12 mouse cellular contexts compared by ENCODE assay signal in the genomic region with DNA sequence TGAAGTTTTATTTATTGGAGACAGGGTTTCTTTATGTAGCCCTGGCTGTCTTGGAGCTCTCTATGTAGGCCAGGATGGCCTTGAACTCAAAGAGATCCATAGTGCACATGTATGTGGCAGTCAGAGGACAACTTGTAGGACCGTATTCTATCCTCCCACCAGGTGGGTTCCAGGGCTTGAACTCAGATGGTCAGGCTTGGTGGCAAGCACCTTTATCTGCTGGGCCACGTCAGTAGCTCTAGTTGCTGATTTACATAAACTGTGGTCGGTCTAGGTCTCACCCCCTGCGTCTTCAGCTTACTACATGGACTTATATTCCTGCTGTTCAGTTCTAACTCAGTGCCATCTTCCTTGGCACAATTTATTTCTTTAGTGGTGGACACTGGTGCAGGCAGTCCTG. TPM values are rescaled to one million over a fixed set of nuclear protein-coding genes. Genes with fewer than 3 reads are reported as not detected.
DNase-seq lines count a peak whose midpoint lies in the region; ATAC-seq and TF ChIP-seq lines count a peak whose summit lies in the region.
"Had no signal": no experiment of that assay in that cellular context is flagged by ENCODE, and none has a peak within 500 bp of the region (broad histone marks: within the 10 kb centered on the region; RNA-seq: fewer than 3 reads in every experiment).

No protein-coding gene starts in this region.

- no peak for DNase-seq in forebrain, embryonic 14.5 days (ENCODE audit: low spot score)
- DNase-seq in forebrain, embryonic 10.5 days (ENCODE audit: extremely low spot score, low spot score) = no peak
- no peak for DNase-seq in midbrain, embryonic 11.5 days (ENCODE audit: low spot score, missing footprints)
- DNase-seq in midbrain, postnatal 0 days (ENCODE audit: low spot score) = no peak
- DNase-seq in ES-CJ7 (ENCODE audit: low read depth, low spot score) = peak; percentile 32
- no peak for DNase-seq in stomach, postnatal 0 days (ENCODE audit: low spot score)
- DNase-seq in cerebellum, adult 11 months = no peak

- no peaks in the 10 kb centered on the region for H3K27me3 ChIP-seq in forebrain, embryonic 14.5 days (replicated peaks; ENCODE audit: control insufficient read depth, insufficient read depth, low read length)
- H3K27me3 ChIP-seq in forebrain, embryonic 10.5 days (ENCODE audit: poor library complexity, severe bottlenecking) = 0 out of 2 replicates have a peak, but pooled peaks cover 3% of the 10 kb centered on the region
- no peaks in the 10 kb centered on the region for H3K27me3 ChIP-seq in midbrain, embryonic 11.5 days (ENCODE audit: control insufficient read depth, insufficient read depth, low read length)
- no peaks in the 10 kb centered on the region for H3K27me3 ChIP-seq in midbrain, postnatal 0 days (ENCODE audit: insufficient read depth, low read length)
- H3K27me3 ChIP-seq in stomach, postnatal 0 days (ENCODE audit: control insufficient read depth, insufficient read depth, low read length) = no peaks in the 10 kb centered on the region
- H3K27me3 ChIP-seq: embryonic facial prominence, embryonic 15.5 days; heart, embryonic 13.5 days; limb, embryonic 15.5 days; Patski had no signal

- no peak overlapping the region for H3K4me2 ChIP-seq in forebrain, embryonic 14.5 days (ENCODE audit: low read length)
- H3K4me2 ChIP-seq in midbrain, embryonic 11.5 days = no peak overlapping the region
- no peak overlapping the region for H3K4me2 ChIP-seq in midbrain, postnatal 0 days (ENCODE audit: low read depth, low read length, poor library complexity, severe bottlenecking)
- no peak overlapping the region for H3K4me2 ChIP-seq in stomach, postnatal 0 days (replicated peaks; ENCODE audit: low read depth)

- peak; percentile 13; the same call in 1 of the 2 replicates for ATAC-seq in forebrain, embryonic 14.5 days
- ATAC-seq in midbrain, embryonic 11.5 days (ENCODE audit: low FRiP score) = peak; percentile 24; the same call in 1 of the 2 replicates
- ATAC-seq in midbrain, postnatal 0 days (ENCODE audit: low FRiP score) = no peak
- 0 out of 2 replicates have a peak, but pooled peaks have one; percentile 10 for ATAC-seq in stomach, postnatal 0 days (ENCODE audit: low FRiP score, low TSS enrichment)

- peaks cover 5% of the 10 kb centered on the region; the same call in 1 of the 2 replicates for H3K36me3 ChIP-seq in forebrain, embryonic 14.5 days (ENCODE audit: control insufficient read depth, insufficient read depth, low read length)
- H3K36me3 ChIP-seq in forebrain, embryonic 10.5 days (replicated peaks) = peaks cover 10% of the 10 kb centered on the region; the same call in 1 of the 2 replicates
- H3K36me3 ChIP-seq in midbrain, embryonic 11.5 days (ENCODE audit: control insufficient read depth, insufficient read depth, low read length) = no peaks in the 10 kb centered on the region
- peaks cover 6% of the 10 kb centered on the region; the same call in 1 of the 2 replicates for H3K36me3 ChIP-seq in midbrain, postnatal 0 days (ENCODE audit: insufficient read depth, low read length)
- H3K36me3 ChIP-seq in stomach, postnatal 0 days (ENCODE audit: control insufficient read depth, insufficient read depth, low read length) = no peaks in the 10 kb centered on the region

- no peaks in the 10 kb centered on the region for H3K4me1 ChIP-seq in forebrain, embryonic 14.5 days (ENCODE audit: control insufficient read depth, insufficient read depth, low read length)
- H3K4me1 ChIP-seq in forebrain, embryonic 10.5 days = peaks cover 6% of the 10 kb centered on the region
- H3K4me1 ChIP-seq in midbrain, embryonic 11.5 days (ENCODE audit: control insufficient read depth, insufficient read depth, low read length) = no peaks in the 10 kb centered on the region
- H3K4me1 ChIP-seq in midbrain, postnatal 0 days (ENCODE audit: insufficient read depth, low read length) = no peaks in the 10 kb centered on the region
- no peaks in the 10 kb centered on the region for H3K4me1 ChIP-seq in stomach, postnatal 0 days (replicated peaks; ENCODE audit: control insufficient read depth, insufficient read depth)
- H3K4me1 ChIP-seq: heart, embryonic 13.5 days had no signal

- H3K27ac ChIP-seq in forebrain, embryonic 14.5 days (ENCODE audit: low read depth, low read length) = no peak overlapping the region
- no peak overlapping the region for H3K27ac ChIP-seq in forebrain, embryonic 10.5 days
- no peak overlapping the region for H3K27ac ChIP-seq in midbrain, embryonic 11.5 days (ENCODE audit: low read depth, low read length)
- no peak overlapping the region for H3K27ac ChIP-seq in midbrain, postnatal 0 days (ENCODE audit: low read depth, low read length)
- no peak overlapping the region for H3K27ac ChIP-seq in stomach, postnatal 0 days (replicated peaks)
- H3K27ac ChIP-seq: embryonic facial prominence, embryonic 15.5 days; heart, embryonic 13.5 days; limb, embryonic 15.5 days had no signal

- H3K9me3 ChIP-seq in forebrain, embryonic 14.5 days (replicated peaks; ENCODE audit: control insufficient read depth, low read length) = no peaks in the 10 kb centered on the region
- H3K9me3 ChIP-seq in forebrain, embryonic 10.5 days = no peaks in the 10 kb centered on the region
- no peaks in the 10 kb centered on the region for H3K9me3 ChIP-seq in midbrain, embryonic 11.5 days (ENCODE audit: control insufficient read depth, low read length)
- no peaks in the 10 kb centered on the region for H3K9me3 ChIP-seq in midbrain, postnatal 0 days (ENCODE audit: low read length)
- H3K9me3 ChIP-seq in stomach, postnatal 0 days (ENCODE audit: control insufficient read depth, low read length) = no peaks in the 10 kb centered on the region
- H3K9me3 ChIP-seq: embryonic facial prominence, embryonic 15.5 days; heart, embryonic 13.5 days; limb, embryonic 15.5 days had no signal

- no peak overlapping the region for H3K4me3 ChIP-seq in forebrain, embryonic 14.5 days (ENCODE audit: low read depth, low read length)
- no peak overlapping the region for H3K4me3 ChIP-seq in forebrain, embryonic 10.5 days
- no peak overlapping the region for H3K4me3 ChIP-seq in midbrain, embryonic 11.5 days (ENCODE audit: low read depth, low read length)
- no peak overlapping the region for H3K4me3 ChIP-seq in midbrain, postnatal 0 days (ENCODE audit: low read depth, low read length)
- H3K4me3 ChIP-seq in stomach, postnatal 0 days (ENCODE audit: low read depth, low read length) = no peak overlapping the region
- H3K4me3 ChIP-seq: myocyte had no signal

- TF ChIP-seq EP300 in stomach, postnatal 0 days (optimal IDR thresholded peaks at IDR 0.05) = no peak

- TF ChIP-seq CTCF in midbrain, postnatal 0 days (IDR thresholded peaks at IDR 0.05) = no peak
- TF ChIP-seq CTCF in stomach, postnatal 0 days (IDR thresholded peaks at IDR 0.05; ENCODE audit: low read depth) = no peak

- WGBS in forebrain, embryonic 14.5 days = 73% methylated on average over 4 of the region's 4 CpGs
- WGBS in forebrain, embryonic 10.5 days = 80% methylated on average over 4 of the region's 4 CpGs
- 68% methylated on average over 4 of the region's 4 CpGs for WGBS in midbrain, embryonic 11.5 days
- 79% methylated on average over 4 of the region's 4 CpGs for WGBS in midbrain, postnatal 0 days
- 80% methylated on average over 4 of the region's 4 CpGs for WGBS in stomach, postnatal 0 days

- no peak overlapping the region for H3K9ac ChIP-seq in forebrain, embryonic 14.5 days (ENCODE audit: low read length)
- H3K9ac ChIP-seq in midbrain, embryonic 11.5 days (ENCODE audit: low read length) = no peak overlapping the region
- H3K9ac ChIP-seq in midbrain, postnatal 0 days (replicated peaks; ENCODE audit: low read length, poor library complexity, severe bottlenecking) = no peak overlapping the region
- H3K9ac ChIP-seq in stomach, postnatal 0 days (ENCODE audit: low read length) = no peak overlapping the region
- H3K9ac ChIP-seq: limb, embryonic 15.5 days had no signal

RNA-seq across cellular contexts. Expression of a gene that starts 21.2 kb away (rescaled TPM):
- 29.7 and 37.1 TPM in 2 replicates for polyA plus RNA-seq in forebrain, embryonic 14.5 days (2014; fragmentation: Nextera tagmentation; extraction: Ambion mirVana)
- polyA plus RNA-seq in forebrain, embryonic 10.5 days (2016; fragmentation: Nextera tagmentation; extraction: Ambion mirVana) = 50.3 and 54.2 TPM in 2 replicates
- 53.6 and 59.1 TPM in 2 replicates for polyA plus RNA-seq in midbrain, embryonic 11.5 days (2014; fragmentation: Nextera tagmentation; extraction: Ambion mirVana)
- total RNA-seq in midbrain, postnatal 0 days (2014; rRNA removed) = 21.5 and 37.3 TPM in 2 replicates
- polyA plus RNA-seq in midbrain, postnatal 0 days (2015; fragmentation: Nextera tagmentation; extraction: Ambion mirVana) = 25.6 and 33.2 TPM in 2 replicates
- polyA plus RNA-seq in stomach, postnatal 0 days (2015; fragmentation: Nextera tagmentation; extraction: Ambion mirVana) = 46.0 and 48.6 TPM in 2 replicates
